Mouse (Mus musculus): ENCODE results near the gene Pyroxd1.

- TF ChIP-seq CTCF (IDR thresholded peaks at IDR 0.05; ENCODE audit: extremely low read depth, insufficient read depth, insufficient read length, insufficient replicate concordance) (no peak), POLR2A (IDR thresholded peaks at IDR 0.05; ENCODE audit: low read depth, low read length) (no peak)
These were observed 33.3 kb downstream of the Pyroxd1 start for GRCm38 (mm10) chr6:142378576-142379330.
